Mouse (Mus musculus) fibroblast of lung, adult 2 months (primary cell): ENCODE measurements at regions not wholly inside any gene's neighbourhood (a gene's known extent, or its start where the extent isn't known, plus 50 kb on each side); places are given as distances from the start of the nearest gene placed in this dataset.

ENCODE experiments used
- DNase-seq: peaks from one replicate; pipeline ENCODE4 v3.0.0-alpha.2; 2011; ENCODE audit warnings: low read depth

DNA sequence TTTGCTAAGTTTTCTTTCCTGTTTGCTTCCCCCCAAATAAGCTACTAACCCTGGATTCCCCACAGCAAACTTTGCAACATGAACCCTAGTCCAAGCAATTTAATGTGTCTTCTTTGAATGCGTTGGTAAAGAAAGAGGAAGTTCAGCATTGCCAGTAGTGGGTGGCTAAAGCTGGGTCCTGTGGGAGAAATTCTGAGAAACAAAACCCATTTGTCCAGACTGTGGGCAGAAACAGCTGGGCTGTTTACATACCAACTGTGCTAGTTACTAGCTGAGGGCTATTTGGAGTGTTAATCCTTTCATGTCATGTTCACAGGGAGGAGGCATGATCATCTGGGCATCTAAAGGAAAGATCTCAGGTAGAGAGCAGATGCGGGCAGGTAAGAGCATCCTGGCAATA is 51.8 kb upstream of the 1190002N15Rik start:
- DNase-seq: no peak

- DNase-seq: no peak
Observed at GRCm38 (mm10) chr9:94604993-94605392, 64.7 kb upstream of the Slc9a9 start.

DNA sequence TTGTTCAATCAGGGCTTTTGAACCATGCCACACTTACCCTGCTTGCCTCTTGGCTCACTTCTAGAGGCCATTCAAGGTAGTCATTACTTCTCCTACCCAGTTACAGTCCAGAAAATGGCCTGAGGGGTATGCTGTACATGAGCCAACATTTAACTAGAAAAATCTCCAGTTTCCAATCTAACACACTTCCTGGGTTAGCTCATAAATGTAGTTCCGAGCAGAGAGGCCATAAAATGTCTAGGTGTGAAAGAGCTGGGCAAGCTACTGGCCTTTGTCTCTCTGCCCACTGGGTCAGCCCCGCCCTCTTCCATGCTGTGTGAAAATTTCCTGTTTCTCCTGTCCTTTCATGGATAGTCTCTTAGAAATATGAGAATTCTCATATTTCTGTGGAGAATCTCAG is 63.3 kb upstream of the Slc9a9 start:
- DNase-seq: no peak

DNA sequence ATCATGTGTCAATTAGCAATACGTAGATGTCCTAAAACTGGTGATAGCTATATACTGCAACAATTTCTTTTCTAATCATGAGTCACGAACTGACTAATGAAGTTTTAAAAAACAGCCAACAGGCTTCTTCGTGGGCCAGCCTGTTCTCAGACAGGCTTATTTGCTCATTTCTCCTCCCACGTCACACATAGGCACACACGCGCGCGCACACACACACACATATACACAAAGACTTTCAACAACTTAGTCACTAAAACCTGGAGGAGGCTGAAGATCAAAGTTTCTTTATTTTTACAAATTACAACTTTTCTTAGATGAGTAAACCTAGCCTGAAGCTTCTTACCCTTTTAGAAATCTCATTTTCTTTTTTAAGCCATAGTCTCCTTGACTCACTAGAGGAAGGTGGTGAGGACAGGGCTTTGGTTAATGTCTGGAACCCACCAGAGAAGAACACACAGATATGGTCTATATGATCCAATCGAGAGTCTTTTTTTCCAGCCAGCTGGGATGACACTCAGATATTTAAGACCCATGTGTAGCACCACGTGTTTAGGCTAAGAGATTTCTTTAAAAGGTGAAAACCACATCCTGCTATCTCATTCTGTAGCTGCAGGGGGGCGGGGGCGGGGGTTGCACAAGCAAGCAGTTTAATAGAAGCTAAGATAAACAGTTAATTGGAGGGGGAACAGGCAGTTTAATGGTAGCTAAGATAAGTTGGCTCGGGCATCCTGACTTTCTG is 62.5 kb upstream of the Slc9a9 start:
- no peak for DNase-seq

- no peak for DNase-seq
Observed at GRCm38 (mm10) chr9:94607750-94608106, 62.0 kb upstream of the Slc9a9 start.

DNA sequence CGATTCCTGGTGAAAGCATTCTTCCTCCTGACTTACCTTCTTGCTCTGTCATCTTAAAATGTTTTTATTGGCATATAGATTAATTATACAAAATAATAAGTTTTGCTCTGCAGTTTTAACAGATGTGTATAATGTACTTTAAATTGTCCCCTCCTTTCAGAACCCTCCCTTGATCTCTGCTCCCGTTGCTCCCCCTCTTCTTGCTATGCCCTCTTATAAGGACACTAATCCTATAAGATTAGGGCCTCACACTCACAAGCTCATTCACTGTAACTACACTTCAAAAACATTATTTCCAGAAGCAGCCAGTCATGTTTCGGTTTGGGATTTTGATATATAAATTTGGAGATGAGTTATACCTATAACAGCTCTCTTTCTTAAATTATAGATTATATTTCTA is 59.6 kb upstream of the Slc9a9 start:
- DNase-seq: no peak

- peak; percentile 11 for DNase-seq
Observed at GRCm38 (mm10) chr9:94610600-94611337, 58.9 kb upstream of the Slc9a9 start.

DNA sequence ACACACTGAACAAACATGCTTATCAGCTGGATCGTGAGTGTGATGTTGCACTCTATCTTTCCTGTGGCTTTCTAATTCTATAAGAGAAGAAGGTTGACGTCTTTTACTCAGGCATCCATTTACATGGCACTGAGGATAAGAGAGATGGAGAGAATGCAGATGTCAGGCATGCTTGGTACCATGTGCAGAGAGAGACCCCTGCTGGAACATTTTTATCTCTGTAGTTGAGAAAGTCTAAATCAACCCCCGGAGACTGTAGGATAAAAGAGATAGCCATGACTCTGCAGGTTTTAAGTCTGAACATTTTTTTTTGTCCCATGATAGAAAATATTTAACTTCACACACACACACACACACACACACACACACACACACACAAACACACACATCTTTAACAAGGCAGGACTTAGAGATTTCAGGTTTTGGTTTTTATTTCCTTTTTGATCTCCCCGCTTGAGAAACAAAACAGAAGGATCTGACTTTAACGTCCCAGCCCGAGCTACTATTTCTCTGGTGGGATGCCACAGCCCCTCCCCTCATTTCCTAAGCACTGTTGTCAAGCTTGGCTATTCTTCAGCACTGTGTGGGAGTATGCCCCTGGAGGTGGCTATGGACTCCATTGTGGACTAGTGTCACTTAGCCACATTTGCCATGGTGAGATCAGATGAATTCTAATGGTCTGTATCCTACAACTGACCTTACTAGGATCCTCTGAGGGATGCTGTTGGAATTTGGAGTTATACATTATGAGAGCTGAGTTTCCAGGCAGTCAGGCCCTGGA is 55.6 kb upstream of the Slc9a9 start:
- peak; percentile 24 for DNase-seq

DNA sequence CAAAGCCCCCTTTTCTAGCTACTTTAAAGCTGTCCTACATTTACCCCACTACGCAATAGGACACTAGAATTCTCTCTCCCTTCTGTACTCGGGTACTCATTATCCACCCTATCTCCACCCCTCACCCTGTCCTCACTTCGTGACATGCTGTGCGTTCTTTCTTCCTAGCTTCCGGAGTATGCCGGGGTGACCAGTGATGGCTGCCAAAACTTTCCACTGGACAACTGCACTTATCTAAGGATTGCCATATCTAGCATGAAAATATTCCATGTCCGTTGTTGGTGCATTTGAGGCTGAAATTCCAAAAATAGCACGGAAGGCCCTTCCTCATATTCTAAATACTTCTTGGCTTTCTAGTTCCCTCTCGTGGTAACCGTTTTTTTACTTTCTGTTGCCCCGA is 54.5 kb upstream of the Slc9a9 start:
- no peak for DNase-seq

DNA sequence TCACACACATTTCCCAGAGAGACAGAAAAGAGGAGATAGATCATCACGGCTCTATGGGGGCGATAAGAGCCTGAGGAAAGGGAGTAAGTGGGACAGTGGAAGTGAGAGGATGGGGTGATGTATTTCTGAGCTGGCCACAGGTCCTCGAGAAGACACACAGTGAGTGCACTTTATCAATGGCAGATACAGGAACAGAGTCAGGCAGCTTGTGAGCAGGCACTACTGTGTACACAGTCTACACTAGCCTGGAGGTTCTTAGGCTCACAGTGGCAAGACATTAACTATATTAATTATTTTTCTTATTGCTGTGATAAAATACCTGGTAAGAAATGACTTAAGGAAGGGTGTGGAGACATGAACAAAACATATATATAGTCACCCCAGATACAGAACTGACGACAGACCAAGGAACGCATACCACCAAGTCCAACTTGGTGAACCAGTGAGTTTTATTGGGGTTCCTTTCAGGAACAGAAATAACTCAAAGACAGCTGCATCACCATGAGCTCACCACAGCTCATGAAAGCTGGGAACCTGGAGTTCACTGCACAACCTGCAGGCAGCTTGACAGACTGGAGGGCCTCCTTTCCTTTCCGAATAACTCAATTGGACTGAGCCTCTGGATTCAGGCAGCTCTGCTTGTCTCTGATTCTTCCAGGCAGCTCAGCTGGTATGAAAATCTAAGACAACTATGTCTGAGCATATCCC is 51.5 kb upstream of the Slc9a9 start:
- no peak for DNase-seq
